9 mouse cellular contexts compared by ENCODE assay signal in the genomic region with DNA sequence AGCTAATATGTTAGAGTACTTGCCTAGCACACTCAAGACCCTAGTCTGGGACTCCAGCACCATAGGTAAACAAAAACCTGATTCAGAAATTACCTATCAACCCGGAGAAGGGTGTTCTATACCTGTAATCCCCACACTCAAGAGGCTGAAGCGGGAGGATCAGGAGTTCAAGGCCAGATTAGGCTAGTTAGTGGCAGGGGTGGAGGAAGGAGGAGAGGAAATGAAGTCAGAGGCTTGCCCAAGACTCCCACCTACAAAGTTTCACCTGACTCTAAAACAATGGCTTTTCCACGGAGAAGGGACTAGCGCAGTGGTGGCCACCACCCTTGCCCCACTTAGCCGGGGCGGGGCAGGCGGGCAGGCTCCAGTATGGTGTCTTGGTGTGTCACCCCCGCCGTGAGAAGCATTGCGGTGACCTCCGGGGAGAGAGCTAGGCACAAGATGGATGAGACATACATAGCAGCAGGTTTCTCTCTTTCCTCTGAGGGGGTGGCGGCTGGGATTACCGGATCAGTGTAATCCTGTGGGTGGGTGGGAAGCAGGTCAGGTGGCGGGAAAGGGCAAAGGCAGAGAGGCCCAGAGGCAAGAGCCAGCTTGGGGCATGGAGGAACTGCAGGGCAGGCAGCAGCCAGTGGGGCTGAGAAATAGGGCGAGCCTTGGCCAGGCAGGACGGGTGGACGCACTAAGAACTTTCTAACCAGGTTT. TPM values are rescaled to one million over a fixed set of nuclear protein-coding genes. Genes with fewer than 3 reads are reported as not detected.
DNase-seq lines count a peak whose midpoint lies in the region; ATAC-seq and TF ChIP-seq lines count a peak whose summit lies in the region.
"Had no signal": no experiment of that assay in that cellular context is flagged by ENCODE, and none has a peak within 500 bp of the region (broad histone marks: within the 10 kb centered on the region; RNA-seq: fewer than 3 reads in every experiment).

No protein-coding gene starts in this region.

- H3K4me1 ChIP-seq in heart, embryonic 16.5 days (ENCODE audit: control insufficient read depth, insufficient read depth, low read length): peaks cover 9% of the 10 kb centered on the region
- H3K4me1 ChIP-seq in embryonic facial prominence, embryonic 10.5 days: peaks cover 58% of the 10 kb centered on the region
- H3K4me1 ChIP-seq in intestine, postnatal 0 days (replicated peaks; ENCODE audit: control insufficient read depth, insufficient read depth, low read length): no peaks in the 10 kb centered on the region; the same call in 1 of the 2 replicates
- peaks cover 26% of the 10 kb centered on the region for H3K4me1 ChIP-seq in neural tube, embryonic 15.5 days

- peak overlapping the region; percentile 37 for H3K4me3 ChIP-seq in heart, embryonic 16.5 days (ENCODE audit: low read length)
- peak overlapping the region; percentile 49 for H3K4me3 ChIP-seq in embryonic facial prominence, embryonic 10.5 days
- H3K4me3 ChIP-seq in intestine, postnatal 0 days (ENCODE audit: low read depth, low read length): peak overlapping the region; percentile 2; the same call in 1 of the 2 replicates
- peak overlapping the region; percentile 20; the same call in 1 of the 2 replicates for H3K4me3 ChIP-seq in neural tube, embryonic 15.5 days (replicated peaks)
- H3K4me3 ChIP-seq: erythroblast, embryonic 14.5 days had no signal

- H3K36me3 ChIP-seq in heart, embryonic 16.5 days (ENCODE audit: control insufficient read depth, insufficient read depth): no peaks in the 10 kb centered on the region
- no peaks in the 10 kb centered on the region for H3K36me3 ChIP-seq in embryonic facial prominence, embryonic 10.5 days (replicated peaks)
- no peaks in the 10 kb centered on the region for H3K36me3 ChIP-seq in intestine, postnatal 0 days (ENCODE audit: control insufficient read depth, insufficient read depth)
- no peaks in the 10 kb centered on the region for H3K36me3 ChIP-seq in neural tube, embryonic 15.5 days

- no peak for TF ChIP-seq CTCF in intestine, postnatal 0 days (IDR thresholded peaks at IDR 0.05; ENCODE audit: low read depth)

- WGBS in heart, embryonic 16.5 days: 30% methylated on average over 17 of the region's 17 CpGs
- 18% methylated on average over 17 of the region's 17 CpGs for WGBS in embryonic facial prominence, embryonic 10.5 days
- 31% methylated on average over 17 of the region's 17 CpGs for WGBS in intestine, postnatal 0 days
- 15% methylated on average over 17 of the region's 17 CpGs for WGBS in neural tube, embryonic 15.5 days

- H3K27ac ChIP-seq in heart, embryonic 16.5 days (ENCODE audit: low read length): no peak overlapping the region
- H3K27ac ChIP-seq in embryonic facial prominence, embryonic 10.5 days (replicated peaks): peak overlapping the region; percentile 89
- H3K27ac ChIP-seq in intestine, postnatal 0 days (ENCODE audit: low read depth, low read length): no peak overlapping the region
- H3K27ac ChIP-seq in neural tube, embryonic 15.5 days (replicated peaks): no peak overlapping the region

- no peaks in the 10 kb centered on the region for H3K9me3 ChIP-seq in heart, embryonic 16.5 days (replicated peaks; ENCODE audit: control insufficient read depth, low read length)
- H3K9me3 ChIP-seq in embryonic facial prominence, embryonic 10.5 days: no peaks in the 10 kb centered on the region
- H3K9me3 ChIP-seq in intestine, postnatal 0 days (ENCODE audit: control insufficient read depth): no peaks in the 10 kb centered on the region
- H3K9me3 ChIP-seq in neural tube, embryonic 15.5 days (replicated peaks): no peaks in the 10 kb centered on the region

- peaks cover 10% of the 10 kb centered on the region; the same call in 1 of the 2 replicates for H3K27me3 ChIP-seq in heart, embryonic 16.5 days (ENCODE audit: control insufficient read depth, insufficient read depth, low read length)
- peaks cover 23% of the 10 kb centered on the region for H3K27me3 ChIP-seq in embryonic facial prominence, embryonic 10.5 days (replicated peaks; ENCODE audit: low read depth, poor library complexity, severe bottlenecking)
- H3K27me3 ChIP-seq in intestine, postnatal 0 days (replicated peaks; ENCODE audit: control insufficient read depth, insufficient read depth, low read length): no peaks in the 10 kb centered on the region
- H3K27me3 ChIP-seq in neural tube, embryonic 15.5 days (replicated peaks): no peaks in the 10 kb centered on the region

- H3K9ac ChIP-seq in heart, embryonic 16.5 days (ENCODE audit: low read length): peak overlapping the region; percentile 62; the same call in 1 of the 2 replicates
- no peak overlapping the region for H3K9ac ChIP-seq in intestine, postnatal 0 days (ENCODE audit: low read depth, low read length)
- no peak overlapping the region for H3K9ac ChIP-seq in neural tube, embryonic 15.5 days (replicated peaks)

- ATAC-seq in heart, embryonic 16.5 days (replicated peaks; ENCODE audit: extremely low read depth, insufficient read depth, low FRiP score): no peak
- peak; percentile 29; the same call in 1 of the 2 replicates for ATAC-seq in intestine, postnatal 0 days
- ATAC-seq in neural tube, embryonic 15.5 days (ENCODE audit: low FRiP score): no peak

- peak overlapping the region; percentile 68 for H3K4me2 ChIP-seq in heart, embryonic 16.5 days (ENCODE audit: low read depth, low read length)
- peak overlapping the region; percentile 57 for H3K4me2 ChIP-seq in intestine, postnatal 0 days (replicated peaks; ENCODE audit: low read depth)
- H3K4me2 ChIP-seq in neural tube, embryonic 15.5 days: peak overlapping the region; percentile 58

- DNase-seq in heart, adult 8-10 months (ENCODE audit: low spot score): no peak
- DNase-seq in embryonic facial prominence, embryonic 10.5 days (ENCODE audit: low spot score): peak; percentile 43
- no peak for DNase-seq in adipocyte (ENCODE audit: low spot score)
- no peak for DNase-seq in left cerebral cortex, adult 11 months (ENCODE audit: low spot score)
- no peak for DNase-seq in kidney, postnatal 25 days

RNA-seq across cellular contexts. Expression of gene Msi1, which starts 25.8 kb away (rescaled TPM):
- 1.1 and 1.8 TPM in 2 replicates for polyA plus RNA-seq in heart, embryonic 16.5 days (2015; fragmentation: Nextera tagmentation; extraction: Ambion mirVana)
- under 1 TPM; 0.16 to 0.52 (median 0.25) TPM for total RNA-seq in heart, adult 8-10 months (2022)
- 86.3 and 111 TPM in 2 replicates for polyA plus RNA-seq in embryonic facial prominence, embryonic 10.5 days (2016; fragmentation: Nextera tagmentation; extraction: Ambion mirVana)
- 4.1 and 4.3 TPM in 2 replicates for polyA plus RNA-seq in intestine, postnatal 0 days (2015; fragmentation: Nextera tagmentation; extraction: Ambion mirVana)
- polyA plus RNA-seq in neural tube, embryonic 15.5 days (2015; fragmentation: Nextera tagmentation; extraction: Ambion mirVana): 29.4 and 37.9 TPM in 2 replicates

RNA-seq across cellular contexts. Expression of gene Cox6a1, which starts 54.8 kb away (rescaled TPM):
- polyA plus RNA-seq in heart, embryonic 16.5 days (2015; fragmentation: Nextera tagmentation; extraction: Ambion mirVana): 1,358 and 1,596 TPM in 2 replicates
- 100 to 1,000 TPM; 205 to 218 (median 216) TPM for total RNA-seq in heart, adult 8-10 months (2022)
- 716 and 739 TPM in 2 replicates for polyA plus RNA-seq in embryonic facial prominence, embryonic 10.5 days (2016; fragmentation: Nextera tagmentation; extraction: Ambion mirVana)
- 2,037 and 2,087 TPM in 2 replicates for polyA plus RNA-seq in intestine, postnatal 0 days (2015; fragmentation: Nextera tagmentation; extraction: Ambion mirVana)
- polyA plus RNA-seq in neural tube, embryonic 15.5 days (2015; fragmentation: Nextera tagmentation; extraction: Ambion mirVana): 1,223 and 1,358 TPM in 2 replicates
